Mouse (Mus musculus): Measurements from ENCODE around the gene Sap25. TPM values are rescaled to one million over a fixed set of nuclear protein-coding genes. Genes with fewer than 3 reads are reported as not detected.

Sap25 gene
- 45.6 TPM for polyA plus RNA-seq (2015; fragmentation: Illumina TruSeq; extraction: RNeasy Lipid Tissue Mini Kit (QIAGEN cat#74804); ENCODE audit: insufficient read depth, low replicate concordance)

DNA sequence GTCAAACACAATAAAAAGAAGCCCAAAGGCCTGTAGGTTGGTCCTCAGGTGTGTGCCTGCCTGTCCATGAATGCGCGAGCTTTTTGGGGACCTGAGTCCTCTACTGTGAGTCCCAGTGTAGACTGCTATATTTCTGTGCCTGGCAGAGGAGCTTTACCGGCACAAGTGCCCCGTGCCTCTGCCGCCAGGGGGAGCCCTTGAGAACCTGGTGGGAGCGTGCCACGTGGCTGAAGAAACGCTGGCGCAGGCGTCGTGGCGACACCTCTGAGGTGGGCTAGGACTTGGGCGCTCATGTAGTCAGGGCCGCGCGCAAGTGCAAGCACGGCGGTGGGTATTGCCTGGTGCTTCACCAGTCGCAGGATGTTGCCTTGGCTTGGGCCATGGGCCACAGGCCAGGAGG lies at the start of gene Sap25:
Sap25 (plus strand) TSS at position 281 of the 400 bp plus-strand sequence.

GRCm38 (mm10) chr5:137600619-137601364 lies 40.3 kb upstream of the Sap25 start, which contains the start of gene Mospd3:
Mospd3 (minus strand) TSS chr5:137601058.

GRCm38 (mm10) chr5:137613550-137613949 lies 27.6 kb upstream of the Sap25 start, which contains the start of gene Pcolce:
Pcolce (minus strand) TSS chr5:137613784.

GRCm38 (mm10) chr5:137628498-137629305 lies 12.4 kb upstream of the Sap25 start, which contains the start of the genes Fbxo24, Lrch4 and Gm20605:
Fbxo24 (minus strand) TSS chr5:137629002.
Lrch4 (plus strand) TSS chr5:137629121.
Gm20605 (plus strand) TSS chr5:137629175.

GRCm38 (mm10) chr5:137645652-137646091 lies 4.5 kb downstream of the Sap25 start, which contains the start of gene Irs3:
Irs3 (minus strand) TSS chr5:137645714.

DNA sequence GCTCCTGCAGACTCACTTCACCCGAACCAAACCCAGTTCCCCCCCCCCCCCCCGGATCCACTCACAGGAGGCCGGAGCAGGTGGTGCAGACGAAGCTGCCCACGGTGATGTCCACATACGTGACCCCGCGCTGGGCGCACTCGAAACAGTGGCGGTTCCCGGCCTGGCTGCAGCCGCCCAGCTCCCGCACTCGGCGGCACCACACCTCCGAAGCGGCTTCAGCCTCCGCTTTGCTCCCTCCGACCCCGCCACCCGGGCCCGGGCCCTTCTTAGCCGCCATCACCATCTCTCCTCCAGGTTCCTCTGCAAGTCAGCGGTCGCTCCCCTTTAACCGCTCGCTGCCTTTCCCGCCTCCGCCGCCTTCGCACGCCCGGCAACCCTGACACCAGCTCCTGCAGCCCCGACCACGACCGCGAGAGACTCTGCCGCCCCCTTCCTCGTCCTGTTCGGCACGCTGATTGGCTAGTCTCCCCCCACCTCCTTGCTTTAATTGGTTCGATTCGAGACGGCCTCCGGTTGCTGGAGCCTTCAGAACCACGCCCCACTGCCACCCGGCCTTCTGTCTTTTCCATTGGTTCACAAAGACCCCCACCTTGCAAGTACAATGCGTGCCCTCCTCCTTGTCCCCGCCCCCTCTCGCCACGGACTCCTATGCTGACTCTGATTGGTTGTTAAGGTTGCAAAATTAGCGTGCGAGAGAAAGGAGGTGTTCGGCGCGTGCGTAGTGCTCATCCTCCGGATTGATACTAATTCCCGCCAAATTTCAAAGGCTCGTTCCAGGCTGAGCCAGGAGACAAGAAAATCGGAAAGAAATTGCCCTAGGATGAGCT lies 43.4 kb downstream of the Sap25 start, which contains the start of gene Agfg2:
Agfg2 (minus strand) TSS at position 433 of the 830 bp plus-strand sequence.

Other genes starting within 250 kb of the Sap25 start
- not detected for gene Zan, start 164.3 kb upstream of the Sap25 start, polyA plus RNA-seq (2015; fragmentation: Illumina TruSeq; extraction: RNeasy Lipid Tissue Mini Kit (QIAGEN cat#74804); ENCODE audit: insufficient read depth, low replicate concordance)
- gene Pop7, start 138.8 kb upstream of the Sap25 start, polyA plus RNA-seq (2015; fragmentation: Illumina TruSeq; extraction: RNeasy Lipid Tissue Mini Kit (QIAGEN cat#74804); ENCODE audit: insufficient read depth, low replicate concordance), result 5.8 TPM
- gene Gigyf1, start 122.8 kb upstream of the Sap25 start, polyA plus RNA-seq (2015; fragmentation: Illumina TruSeq; extraction: RNeasy Lipid Tissue Mini Kit (QIAGEN cat#74804); ENCODE audit: insufficient read depth, low replicate concordance), result 17.4 TPM
- gene Epo, start 108.1 kb upstream of the Sap25 start, polyA plus RNA-seq (2015; fragmentation: Illumina TruSeq; extraction: RNeasy Lipid Tissue Mini Kit (QIAGEN cat#74804); ENCODE audit: insufficient read depth, low replicate concordance), result not detected
- gene Gnb2, start 107.8 kb upstream of the Sap25 start, polyA plus RNA-seq (2015; fragmentation: Illumina TruSeq; extraction: RNeasy Lipid Tissue Mini Kit (QIAGEN cat#74804); ENCODE audit: insufficient read depth, low replicate concordance), result 75.7 TPM
- not detected for gene Actl6b, start 87.8 kb upstream of the Sap25 start, polyA plus RNA-seq (2015; fragmentation: Illumina TruSeq; extraction: RNeasy Lipid Tissue Mini Kit (QIAGEN cat#74804); ENCODE audit: insufficient read depth, low replicate concordance)
- gene Tfr2, start 71.5 kb upstream of the Sap25 start, polyA plus RNA-seq (2015; fragmentation: Illumina TruSeq; extraction: RNeasy Lipid Tissue Mini Kit (QIAGEN cat#74804); ENCODE audit: insufficient read depth, low replicate concordance), result 0.90 TPM
- 12.5 TPM for gene Mospd3, start 40.3 kb upstream of the Sap25 start, polyA plus RNA-seq (2015; fragmentation: Illumina TruSeq; extraction: RNeasy Lipid Tissue Mini Kit (QIAGEN cat#74804); ENCODE audit: insufficient read depth, low replicate concordance)
- 39.5 TPM for gene Pcolce, start 27.6 kb upstream of the Sap25 start, polyA plus RNA-seq (2015; fragmentation: Illumina TruSeq; extraction: RNeasy Lipid Tissue Mini Kit (QIAGEN cat#74804); ENCODE audit: insufficient read depth, low replicate concordance)
- gene Fbxo24, start 12.3 kb upstream of the Sap25 start, polyA plus RNA-seq (2015; fragmentation: Illumina TruSeq; extraction: RNeasy Lipid Tissue Mini Kit (QIAGEN cat#74804); ENCODE audit: insufficient read depth, low replicate concordance), result not detected
- gene Lrch4, start 12.2 kb upstream of the Sap25 start, polyA plus RNA-seq (2015; fragmentation: Illumina TruSeq; extraction: RNeasy Lipid Tissue Mini Kit (QIAGEN cat#74804); ENCODE audit: insufficient read depth, low replicate concordance), result 29.7 TPM
- 19.4 TPM for gene Gm20605, start 12.2 kb upstream of the Sap25 start, polyA plus RNA-seq (2015; fragmentation: Illumina TruSeq; extraction: RNeasy Lipid Tissue Mini Kit (QIAGEN cat#74804); ENCODE audit: insufficient read depth, low replicate concordance)
- 0.64 TPM for gene Irs3, start 4.4 kb downstream of the Sap25 start, polyA plus RNA-seq (2015; fragmentation: Illumina TruSeq; extraction: RNeasy Lipid Tissue Mini Kit (QIAGEN cat#74804); ENCODE audit: insufficient read depth, low replicate concordance)
- 8.7 TPM for gene Agfg2, start 43.4 kb downstream of the Sap25 start, polyA plus RNA-seq (2015; fragmentation: Illumina TruSeq; extraction: RNeasy Lipid Tissue Mini Kit (QIAGEN cat#74804); ENCODE audit: insufficient read depth, low replicate concordance)
- 0.19 TPM for gene Nyap1, start 100.3 kb downstream of the Sap25 start, polyA plus RNA-seq (2015; fragmentation: Illumina TruSeq; extraction: RNeasy Lipid Tissue Mini Kit (QIAGEN cat#74804); ENCODE audit: insufficient read depth, low replicate concordance)
- 31.3 TPM for gene Tsc22d4, start 104.4 kb downstream of the Sap25 start, polyA plus RNA-seq (2015; fragmentation: Illumina TruSeq; extraction: RNeasy Lipid Tissue Mini Kit (QIAGEN cat#74804); ENCODE audit: insufficient read depth, low replicate concordance)
- 5.9 TPM for gene Ppp1r35, start 137.5 kb downstream of the Sap25 start, polyA plus RNA-seq (2015; fragmentation: Illumina TruSeq; extraction: RNeasy Lipid Tissue Mini Kit (QIAGEN cat#74804); ENCODE audit: insufficient read depth, low replicate concordance)
- gene Mepce, start 146.3 kb downstream of the Sap25 start, polyA plus RNA-seq (2015; fragmentation: Illumina TruSeq; extraction: RNeasy Lipid Tissue Mini Kit (QIAGEN cat#74804); ENCODE audit: insufficient read depth, low replicate concordance), result 37.2 TPM
- gene Zcwpw1, start 146.5 kb downstream of the Sap25 start, polyA plus RNA-seq (2015; fragmentation: Illumina TruSeq; extraction: RNeasy Lipid Tissue Mini Kit (QIAGEN cat#74804); ENCODE audit: insufficient read depth, low replicate concordance), result 34.2 TPM
- 50.0 TPM for gene Pilra, start 194.9 kb downstream of the Sap25 start, polyA plus RNA-seq (2015; fragmentation: Illumina TruSeq; extraction: RNeasy Lipid Tissue Mini Kit (QIAGEN cat#74804); ENCODE audit: insufficient read depth, low replicate concordance)
- gene Pilrb1, start 216.8 kb downstream of the Sap25 start, polyA plus RNA-seq (2015; fragmentation: Illumina TruSeq; extraction: RNeasy Lipid Tissue Mini Kit (QIAGEN cat#74804); ENCODE audit: insufficient read depth, low replicate concordance), result 59.4 TPM
- 53.7 TPM for gene Pilrb2, start 230.5 kb downstream of the Sap25 start, polyA plus RNA-seq (2015; fragmentation: Illumina TruSeq; extraction: RNeasy Lipid Tissue Mini Kit (QIAGEN cat#74804); ENCODE audit: insufficient read depth, low replicate concordance)